Mouse (Mus musculus) small intestine, adult 2 months (tissue): ENCODE data around the gene I830077J02Rik. TPM values are rescaled to one million over a fixed set of nuclear protein-coding genes. Genes with fewer than 3 reads are reported as not detected.

ENCODE experiments used
- H3K27ac ChIP-seq: fragments of 200-500 bp; 2 replicates; pipeline ENCODE4 v1.5.1; 2012; ENCODE audit warnings: low read depth, low read length, control low read depth, inconsistent platforms; ENCODE audit not compliant: insufficient read depth
- H3K27me3 ChIP-seq: fragments of 200-500 bp; 2 replicates; pipeline ENCODE4 v1.6.1; 2012; ENCODE audit warnings: mild to moderate bottlenecking, moderate library complexity, low read length, inconsistent platforms; ENCODE audit not compliant: control insufficient read depth, insufficient read depth
- H3K36me3 ChIP-seq: fragments of 200-500 bp; 2 replicates; pipeline ENCODE4 v1.6.1; 2012; ENCODE audit warnings: mild to moderate bottlenecking, low read length, control low read depth, inconsistent platforms; ENCODE audit not compliant: control insufficient read depth, insufficient read depth
- H3K4me1 ChIP-seq: fragments of 200-500 bp; 2 replicates; pipeline ENCODE4 v1.6.1; 2012; ENCODE audit warnings: low read length, inconsistent platforms, mixed read lengths; ENCODE audit not compliant: control insufficient read depth, insufficient read depth, insufficient read length
- H3K4me3 ChIP-seq: fragments of 200-500 bp; 2 replicates; pipeline ENCODE4 v1.5.1; 2012; ENCODE audit warnings: low read depth, mild to moderate bottlenecking, control low read depth, inconsistent platforms, low read length, moderate library complexity
- CTCF ChIP-seq: fragments of 200-500 bp; IDR thresholded peaks from 2 replicates; pipeline ENCODE4 v1.5.1; 2012; ENCODE audit warnings: low read depth, mild to moderate bottlenecking, control low read depth, inconsistent platforms, low read length, moderate library complexity, mixed read lengths; ENCODE audit not compliant: insufficient replicate concordance, insufficient read length; ENCODE audit errors: extremely low read depth
- POLR2A ChIP-seq: fragments of 200-500 bp; IDR thresholded peaks from 2 replicates; pipeline ENCODE4 v1.6.1; 2012; ENCODE audit warnings: low read depth, mild to moderate bottlenecking, control low read depth, inconsistent platforms, low read length, moderate library complexity
- WGBS: fragments of 180-500 bp; shearing (Covaris S2); methylation state at CpG from one replicate; pipeline ENCODE4 v1.1.7; 2018; 5-methylcytosine and 5-hydroxymethylcytosine counted together
- polyA plus RNA-seq: library from polyadenylated mRNA; depleted of rRNA; stranded (reverse); fragments of >200 nt; gene quantifications from 2 replicates; pipeline ENCODE4 v1.2.3, GENCODE M21; 2012

The I830077J02Rik gene
- polyA plus RNA-seq, 1 experiment = 1.8 TPM

DNA sequence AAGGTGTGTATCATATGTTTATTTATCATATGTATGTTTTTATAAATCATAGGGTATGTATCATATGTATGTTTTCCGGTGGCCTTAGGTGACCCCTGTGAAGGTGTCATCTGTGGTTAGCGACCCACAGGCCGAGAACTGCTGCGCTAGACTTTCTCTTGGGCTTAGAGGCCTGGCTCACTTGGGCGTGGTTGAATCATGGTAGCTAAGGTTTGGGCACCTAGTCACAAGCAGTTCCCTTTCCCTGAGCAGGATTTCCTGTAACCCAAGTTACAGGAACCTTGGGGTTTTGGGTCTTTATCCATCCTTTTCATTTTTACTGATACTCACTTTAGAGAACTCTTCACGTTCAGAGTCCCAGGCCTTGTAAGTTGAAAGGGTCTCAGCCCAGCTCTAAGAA is 32.2 kb downstream of the I830077J02Rik start:
- Histone ChIP-seq H3K27ac (peak overlapping the region; percentile 45), H3K36me3 (no peaks in the 10 kb centered on the region), H3K4me1 (peaks cover 3% of the 10 kb centered on the region; the same call in 1 of the 2 replicates), H3K4me3 (no peak overlapping the region), H3K27me3 (no peaks in the 10 kb centered on the region)
- 75% methylated on average over 6 of the region's 6 CpGs for WGBS
- TF ChIP-seq CTCF (no peak), POLR2A (no peak)

DNA sequence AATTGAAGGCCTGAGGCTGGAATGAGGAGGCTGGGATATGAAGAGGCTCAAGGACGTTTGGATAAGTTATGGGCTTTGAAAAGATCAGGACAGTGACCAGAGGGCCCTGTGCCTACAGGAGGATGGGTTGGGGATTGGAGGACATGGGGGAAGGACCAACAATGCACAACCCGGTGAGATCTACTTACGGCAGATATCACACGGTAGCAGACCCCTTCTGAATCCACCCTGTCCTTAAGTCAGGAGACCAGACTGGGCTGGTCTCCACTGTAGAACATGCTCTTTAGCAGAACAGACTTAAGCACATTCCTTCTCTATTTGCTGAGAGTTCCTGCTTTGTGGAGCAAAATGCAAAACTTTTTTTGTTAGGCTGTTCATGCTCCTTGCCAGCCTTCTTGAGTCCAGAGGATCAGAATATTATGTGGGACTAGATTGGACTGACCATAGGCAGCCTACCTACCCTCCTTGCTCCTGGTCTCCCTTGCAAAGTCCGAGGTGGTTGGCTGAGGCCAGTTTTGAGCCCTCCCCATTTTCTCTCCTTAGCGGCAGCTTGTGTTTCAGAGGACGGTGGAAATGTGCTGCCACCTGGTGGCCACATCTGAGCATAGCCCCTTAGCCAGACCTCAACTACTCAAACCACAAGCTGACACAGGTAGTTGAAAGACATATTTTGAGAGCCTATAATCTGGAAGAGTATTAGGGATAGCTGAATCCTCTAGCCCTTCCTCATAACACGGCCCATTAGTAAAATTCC is 32.9 kb downstream of the I830077J02Rik start:
- whole genome bisulfite sequencing = 41% methylated on average over 8 of the region's 8 CpGs

DNA sequence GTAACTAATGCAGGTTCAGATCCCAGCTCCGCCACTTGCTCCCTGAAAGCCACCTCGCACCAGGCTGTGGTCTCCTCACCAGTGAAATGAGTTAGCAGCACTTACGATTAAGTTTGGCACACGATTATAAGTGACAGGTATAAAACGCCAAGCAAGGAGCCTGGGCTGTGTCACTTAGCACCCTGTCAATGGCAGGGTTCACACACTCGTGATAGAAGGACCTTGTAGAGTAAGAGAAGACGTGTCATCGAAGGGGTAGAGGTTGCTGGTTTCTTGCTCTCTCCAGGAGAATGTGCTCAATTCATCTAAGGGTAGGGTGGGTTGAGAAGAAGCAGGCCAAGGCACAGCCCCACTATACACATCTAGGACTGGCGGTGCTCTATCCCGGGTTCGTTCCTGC is 33.6 kb downstream of the I830077J02Rik start:
- Histone ChIP-seq H3K27ac (no peak overlapping the region), H3K4me3 (no peak overlapping the region), H3K27me3 (no peaks in the 10 kb centered on the region), H3K4me1 (peaks cover 15% of the 10 kb centered on the region), H3K36me3 (no peaks in the 10 kb centered on the region)
- TF ChIP-seq POLR2A (no peak), CTCF (no peak)
- WGBS = 90% methylated on average over 11 of the region's 11 CpGs

More for the DNA sequence above, 32.9 kb downstream of the I830077J02Rik start:
- no peaks in the 10 kb centered on the region for H3K36me3 ChIP-seq
- no peak overlapping the region for H3K27ac ChIP-seq
- TF ChIP-seq POLR2A (no peak), CTCF (peak; percentile 96)
- H3K4me1 ChIP-seq = peaks cover 8% of the 10 kb centered on the region; the same call in 1 of the 2 replicates
- no peak overlapping the region for H3K4me3 ChIP-seq
- H3K27me3 ChIP-seq = no peaks in the 10 kb centered on the region

DNA sequence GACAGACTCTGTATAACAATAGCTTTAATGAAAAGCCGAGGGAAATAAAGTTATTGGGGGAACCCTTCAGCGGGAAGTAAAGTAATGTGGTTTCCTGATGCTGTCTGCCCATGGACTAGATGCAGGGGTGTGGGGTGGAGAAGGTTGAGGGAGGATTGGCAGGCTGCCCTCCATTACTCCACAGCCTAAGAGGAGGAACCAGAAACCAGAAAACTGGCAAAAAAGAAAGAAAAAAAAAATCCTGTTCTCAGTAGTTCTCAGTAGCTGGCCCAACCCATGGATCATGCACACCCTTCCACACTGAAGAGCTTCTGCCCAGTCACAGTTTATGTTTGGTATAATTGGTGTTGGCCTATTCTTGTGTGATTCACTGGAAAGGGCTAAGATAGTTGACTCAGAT is 34.1 kb downstream of the I830077J02Rik start:
- peaks cover 17% of the 10 kb centered on the region for H3K4me1 ChIP-seq
- no peak for TF ChIP-seq CTCF
- no peak for TF ChIP-seq POLR2A
- H3K36me3 ChIP-seq = no peaks in the 10 kb centered on the region
- WGBS = 62% methylated on average over 2 of the region's 2 CpGs
- no peaks in the 10 kb centered on the region for H3K27me3 ChIP-seq
- H3K4me3 ChIP-seq = no peak overlapping the region
- no peak overlapping the region for H3K27ac ChIP-seq

DNA sequence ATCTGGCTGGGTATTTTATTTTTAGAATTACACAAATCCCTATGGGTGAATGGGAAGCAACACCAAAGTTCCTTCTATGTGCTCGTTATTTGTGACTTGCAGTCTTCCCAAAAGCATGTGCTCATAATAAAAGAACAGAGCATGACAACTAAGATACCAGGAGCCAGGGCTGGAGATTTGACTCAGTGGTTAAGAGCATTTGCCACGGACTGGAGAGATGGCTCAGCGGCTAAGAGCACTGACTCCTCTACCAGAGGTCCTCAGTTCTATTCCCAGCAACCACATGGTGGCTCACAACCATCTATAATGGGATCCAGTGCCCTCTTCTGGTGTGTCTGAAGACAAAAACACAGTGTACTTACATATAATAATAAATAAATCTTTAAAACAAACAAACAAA is 35.7 kb downstream of the I830077J02Rik start:
- Histone ChIP-seq H3K27ac (no peak overlapping the region), H3K4me1 (peaks cover 30% of the 10 kb centered on the region), H3K27me3 (no peaks in the 10 kb centered on the region), H3K4me3 (no peak overlapping the region), H3K36me3 (no peaks in the 10 kb centered on the region)
- 87% methylated on average over 3 of the region's 3 CpGs for WGBS
- no peak for TF ChIP-seq POLR2A
- no peak for TF ChIP-seq CTCF

DNA sequence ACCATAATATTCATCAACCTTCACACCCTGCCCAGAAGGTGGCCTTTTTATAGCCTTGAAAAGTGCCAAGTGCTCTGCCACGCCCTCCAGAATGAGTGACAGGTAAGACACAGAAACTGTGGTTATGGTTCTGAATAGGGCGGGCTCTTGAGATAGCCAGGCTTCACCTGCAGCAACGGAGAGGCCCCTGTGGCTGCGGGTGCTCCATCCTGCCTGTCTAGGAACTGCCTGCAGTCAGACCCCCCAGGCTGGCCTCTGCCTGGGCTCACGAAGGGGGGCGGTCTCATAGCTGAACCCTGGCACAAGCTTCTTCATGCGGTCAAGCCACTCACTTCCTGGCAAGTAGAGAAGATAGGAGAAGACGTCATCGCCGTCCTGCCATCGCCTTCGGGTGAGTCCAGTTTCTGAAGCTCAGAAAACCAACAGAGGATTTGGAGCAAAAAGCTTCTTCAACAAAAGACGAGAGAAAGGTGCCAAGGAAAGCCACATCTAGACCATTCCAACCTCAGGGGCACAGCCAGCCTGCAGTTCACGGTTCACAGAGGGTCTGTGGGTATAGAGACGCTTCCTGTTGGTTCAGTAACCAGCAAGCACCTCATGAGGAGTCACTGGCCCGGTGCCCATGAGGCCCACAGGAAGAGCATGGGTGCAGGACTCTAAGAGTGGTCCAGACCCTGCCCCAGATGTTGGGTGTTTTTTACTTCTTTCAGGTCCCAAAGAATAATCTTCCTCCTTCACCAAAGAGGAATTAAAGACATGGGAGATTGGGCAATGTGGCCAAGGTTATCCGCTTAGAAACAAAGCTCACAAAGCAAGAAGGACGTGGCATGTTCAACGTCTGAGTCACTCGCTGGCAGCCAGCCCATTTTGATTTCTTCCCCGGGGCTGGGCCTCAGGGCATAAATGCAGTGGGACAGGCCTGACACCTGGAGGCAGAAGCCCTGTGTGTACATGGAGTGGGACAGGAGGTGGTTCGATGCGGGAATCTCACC is 37.6 kb downstream of the I830077J02Rik start:
- H3K4me1 ChIP-seq = peaks cover 30% of the 10 kb centered on the region
- WGBS = 14% methylated on average over 23 of the region's 23 CpGs
- peak overlapping the region; percentile 56 for H3K4me3 ChIP-seq
- no peaks in the 10 kb centered on the region for H3K27me3 ChIP-seq
- TF ChIP-seq POLR2A (no peak), CTCF (peak; percentile 86; the same call in 1 of the 2 replicates)
- no peaks in the 10 kb centered on the region for H3K36me3 ChIP-seq
- peak overlapping the region; percentile 87 for H3K27ac ChIP-seq

DNA sequence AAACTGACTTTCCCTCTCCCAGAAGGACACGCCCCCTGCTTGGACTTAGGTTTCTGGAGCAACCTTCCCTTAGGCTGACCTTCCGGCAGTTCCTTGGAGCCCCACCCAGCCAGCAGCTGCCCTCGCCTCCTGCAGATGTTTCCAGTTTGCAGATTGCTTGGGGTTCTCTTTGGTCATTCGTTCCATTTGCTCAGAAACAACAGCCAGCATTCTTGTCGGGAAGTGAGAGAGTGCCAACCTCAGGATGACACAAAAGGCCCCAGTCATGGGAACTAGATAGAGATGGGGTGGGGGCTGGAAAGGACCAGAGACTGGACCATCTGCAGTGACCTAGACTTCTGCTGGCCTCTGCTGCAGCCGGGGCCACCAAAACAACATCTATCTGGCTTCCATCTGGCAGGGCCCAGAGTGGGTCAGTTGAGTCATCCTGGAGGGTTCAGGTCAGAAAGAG is 38.5 kb downstream of the I830077J02Rik start:
- Histone ChIP-seq H3K4me1 (peaks cover 30% of the 10 kb centered on the region), H3K27ac (peak overlapping the region; percentile 87), H3K27me3 (no peaks in the 10 kb centered on the region), H3K4me3 (peak overlapping the region; percentile 9; the same call in 1 of the 2 replicates), H3K36me3 (no peaks in the 10 kb centered on the region)
- TF ChIP-seq CTCF (no peak), POLR2A (no peak)
- 12% methylated on average over 6 of the region's 6 CpGs for WGBS
